Mouse (Mus musculus) heart, embryonic 16.5 days (tissue): ENCODE measurements at regions not wholly inside any gene's neighbourhood (a gene's known extent, or its start where the extent isn't known, plus 50 kb on each side); places are given as distances from the start of the nearest gene placed in this dataset.

Experiments used
- ATAC-seq: fragments of 200-750 bp; cut with Nextera tagmentation; replicated peaks from 2 replicates; pipeline ENCODE4 v1.8.0; 2017; ENCODE audit warnings: moderate number of reproducible peaks; ENCODE audit not compliant: insufficient read depth, low FRiP score; ENCODE audit errors: extremely low read depth
- H3K27ac ChIP-seq: fragments of 300-500 bp; sonication (generic); 2 replicates; pipeline ENCODE4 v1.5.1; 2014; ENCODE audit warnings: mild to moderate bottlenecking, low read length, control low read depth, moderate library complexity
- H3K27me3 ChIP-seq: fragments of 300-500 bp; sonication (generic); 2 replicates; pipeline ENCODE4 v1.6.1; 2014; ENCODE audit warnings: low read length, mixed read lengths; ENCODE audit not compliant: control insufficient read depth, insufficient read depth
- H3K36me3 ChIP-seq: fragments of 300-500 bp; sonication (generic); 2 replicates; pipeline ENCODE4 v1.6.1; 2014; ENCODE audit not compliant: control insufficient read depth, insufficient read depth
- H3K4me1 ChIP-seq: fragments of 300-500 bp; sonication (generic); 2 replicates; pipeline ENCODE4 v1.6.1; 2014; ENCODE audit warnings: low read length, mixed read lengths; ENCODE audit not compliant: control insufficient read depth, insufficient read depth
- H3K4me2 ChIP-seq: fragments of 300-500 bp; sonication (generic); 2 replicates; pipeline ENCODE4 v1.6.1; 2014; ENCODE audit warnings: low read depth, mild to moderate bottlenecking, control low read depth, low read length
- H3K4me3 ChIP-seq: fragments of 300-500 bp; sonication (generic); 2 replicates; pipeline ENCODE4 v1.5.1; 2014; ENCODE audit warnings: mild to moderate bottlenecking, control low read depth, low read length
- H3K9ac ChIP-seq: fragments of 300-500 bp; sonication (generic); 2 replicates; pipeline ENCODE4 v1.6.1; 2014; ENCODE audit warnings: low read length, control low read depth
- H3K9me3 ChIP-seq: fragments of 300-500 bp; sonication (generic); replicated peaks from 2 replicates; pipeline ENCODE4 v1.6.1; 2016; ENCODE audit warnings: low read length; ENCODE audit not compliant: control insufficient read depth
- WGBS: fragments of 180-500 bp; shearing (Covaris S2); extraction: QIAGEN DNeasy Blood & Tissue Kit; methylation state at CpG from one replicate; pipeline ENCODE4 v1.1.7; 2014; 5-methylcytosine and 5-hydroxymethylcytosine counted together

- H3K9me3 ChIP-seq = no peaks in the 10 kb centered on the region
- H3K36me3 ChIP-seq = no peaks in the 10 kb centered on the region
- no peaks in the 10 kb centered on the region for H3K4me1 ChIP-seq
- H3K4me2 ChIP-seq = no peak overlapping the region
- no peak for ATAC-seq
- H3K27ac ChIP-seq = no peak overlapping the region
- no peak overlapping the region for H3K4me3 ChIP-seq
- H3K27me3 ChIP-seq = no peaks in the 10 kb centered on the region
- WGBS = 85% methylated on average over 3 of the region's 3 CpGs
- no peak overlapping the region for H3K9ac ChIP-seq
Observed at GRCm38 (mm10) chr4:131325609-131326008, 381.4 kb downstream of the Matn1 start.

- ATAC-seq = no peak
- no peak overlapping the region for H3K9ac ChIP-seq
- H3K27me3 ChIP-seq = no peaks in the 10 kb centered on the region
- no peaks in the 10 kb centered on the region for H3K4me1 ChIP-seq
- 40% methylated on average over 5 of the region's 5 CpGs for WGBS
- H3K36me3 ChIP-seq = no peaks in the 10 kb centered on the region
- no peak overlapping the region for H3K4me2 ChIP-seq
- no peak overlapping the region for H3K4me3 ChIP-seq
- no peaks in the 10 kb centered on the region for H3K9me3 ChIP-seq
- no peak overlapping the region for H3K27ac ChIP-seq
Observed at GRCm38 (mm10) chr4:131329398-131329797, 385.2 kb downstream of the Matn1 start.

GRCm38 (mm10) chr4:131331646-131332045 is 387.5 kb downstream of the Matn1 start:
- Histone ChIP-seq H3K9ac (no peak overlapping the region), H3K9me3 (no peaks in the 10 kb centered on the region), H3K4me1 (no peaks in the 10 kb centered on the region), H3K27me3 (no peaks in the 10 kb centered on the region), H3K36me3 (no peaks in the 10 kb centered on the region), H3K4me2 (no peak overlapping the region), H3K4me3 (no peak overlapping the region), H3K27ac (no peak overlapping the region)
- no peak for ATAC-seq
- WGBS = 84% methylated on average over 4 of the region's 4 CpGs

- no peak overlapping the region for H3K4me2 ChIP-seq
- no peak for ATAC-seq
- no peak overlapping the region for H3K4me3 ChIP-seq
- H3K27me3 ChIP-seq = no peaks in the 10 kb centered on the region
- H3K36me3 ChIP-seq = no peaks in the 10 kb centered on the region
- H3K9ac ChIP-seq = no peak overlapping the region
- H3K4me1 ChIP-seq = no peaks in the 10 kb centered on the region
- H3K9me3 ChIP-seq = no peaks in the 10 kb centered on the region
- 81% methylated on average over 3 of the region's 3 CpGs for WGBS
- no peak overlapping the region for H3K27ac ChIP-seq
Observed at GRCm38 (mm10) chr4:131336801-131337200, 392.6 kb downstream of the Matn1 start.

- Histone ChIP-seq H3K36me3 (no peaks in the 10 kb centered on the region), H3K27ac (no peak overlapping the region), H3K4me3 (no peak overlapping the region), H3K4me2 (no peak overlapping the region), H3K27me3 (peaks cover 5% of the 10 kb centered on the region; the same call in 1 of the 2 replicates), H3K9me3 (no peaks in the 10 kb centered on the region), H3K9ac (no peak overlapping the region), H3K4me1 (no peaks in the 10 kb centered on the region)
- whole genome bisulfite sequencing = 29% methylated on average over 9 of the region's 9 CpGs
- ATAC-seq = no peak
Observed at GRCm38 (mm10) chr4:131340993-131341695, 397.0 kb downstream of the Matn1 start.

GRCm38 (mm10) chr4:131346727-131347126 is 402.5 kb downstream of the Matn1 start:
- 63% methylated on average over 3 of the region's 3 CpGs for WGBS
- Histone ChIP-seq H3K27ac (no peak overlapping the region), H3K36me3 (no peaks in the 10 kb centered on the region), H3K4me3 (no peak overlapping the region), H3K4me1 (no peaks in the 10 kb centered on the region), H3K9ac (no peak overlapping the region), H3K4me2 (no peak overlapping the region), H3K9me3 (no peaks in the 10 kb centered on the region), H3K27me3 (peaks cover 5% of the 10 kb centered on the region; the same call in 1 of the 2 replicates)
- ATAC-seq = no peak

- no peak overlapping the region for H3K9ac ChIP-seq
- no peaks in the 10 kb centered on the region for H3K27me3 ChIP-seq
- H3K4me2 ChIP-seq = no peak overlapping the region
- 55% methylated on average over 7 of the region's 7 CpGs for WGBS
- H3K4me3 ChIP-seq = no peak overlapping the region
- H3K27ac ChIP-seq = no peak overlapping the region
- H3K9me3 ChIP-seq = no peaks in the 10 kb centered on the region
- ATAC-seq = no peak
- no peaks in the 10 kb centered on the region for H3K4me1 ChIP-seq
- H3K36me3 ChIP-seq = no peaks in the 10 kb centered on the region
Observed at GRCm38 (mm10) chr4:131350268-131350667, 406.1 kb downstream of the Matn1 start.

- H3K36me3 ChIP-seq = no peaks in the 10 kb centered on the region
- H3K4me3 ChIP-seq = no peak overlapping the region
- WGBS = 92% methylated on average over 3 of the region's 3 CpGs
- H3K4me1 ChIP-seq = no peaks in the 10 kb centered on the region
- no peak overlapping the region for H3K27ac ChIP-seq
- no peak overlapping the region for H3K9ac ChIP-seq
- H3K4me2 ChIP-seq = no peak overlapping the region
- ATAC-seq = no peak
- no peaks in the 10 kb centered on the region for H3K9me3 ChIP-seq
- no peaks in the 10 kb centered on the region for H3K27me3 ChIP-seq
Observed at GRCm38 (mm10) chr4:131354908-131355307, 410.7 kb downstream of the Matn1 start.

- 68% methylated on average over 12 of the region's 12 CpGs for WGBS
- no peaks in the 10 kb centered on the region for H3K27me3 ChIP-seq
- ATAC-seq = no peak
- no peaks in the 10 kb centered on the region for H3K36me3 ChIP-seq
- no peaks in the 10 kb centered on the region for H3K9me3 ChIP-seq
- no peaks in the 10 kb centered on the region for H3K4me1 ChIP-seq
- no peak overlapping the region for H3K9ac ChIP-seq
- no peak overlapping the region for H3K4me3 ChIP-seq
- H3K27ac ChIP-seq = no peak overlapping the region
- H3K4me2 ChIP-seq = no peak overlapping the region
Observed at GRCm38 (mm10) chr4:131355526-131355991, 411.4 kb downstream of the Matn1 start.
